Mouse (Mus musculus) bone marrow macrophage, adult 2 months (primary cell): ENCODE measurements around the gene H2-Aa.

ENCODE experiments used
- CTCF ChIP-seq: IDR thresholded peaks from 2 replicates; pipeline ENCODE4 v1.5.1; 2012; ENCODE audit warnings: low read depth, mild to moderate bottlenecking, low read length, moderate library complexity
- POLR2A ChIP-seq: IDR thresholded peaks from 2 replicates; pipeline ENCODE4 v1.6.1; 2012; ENCODE audit warnings: mild to moderate bottlenecking, low read depth, low read length, borderline replicate concordance

GRCm38 (mm10) chr17:34307216-34307615 is 19.6 kb upstream of the H2-Aa start:
- TF ChIP-seq CTCF (no peak), POLR2A (no peak)
